ENCODE assay signal across 8 mouse cellular contexts in the genomic region with DNA sequence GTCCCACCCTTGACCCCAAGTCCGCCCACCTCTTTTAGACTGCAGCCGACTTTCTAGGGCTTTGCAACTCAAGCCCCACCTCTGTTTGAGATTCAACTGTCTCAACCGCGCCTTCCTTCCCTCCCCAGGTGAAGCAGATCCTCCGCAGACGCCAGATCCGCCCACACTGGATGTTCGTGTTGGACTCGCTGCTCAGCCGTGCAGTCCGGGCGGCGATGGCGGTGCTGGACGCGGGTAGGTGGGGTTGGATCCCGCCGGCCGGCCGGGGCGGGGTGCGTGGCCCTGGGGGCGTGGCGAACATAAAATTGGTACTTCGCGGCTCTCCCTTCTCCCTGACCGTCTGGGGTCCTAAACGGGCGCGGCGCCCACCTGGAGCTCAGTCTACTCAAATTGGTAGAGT. TPM values are rescaled to one million over a fixed set of nuclear protein-coding genes. Genes with fewer than 3 reads are reported as not detected.
DNase-seq lines count a peak whose midpoint lies in the region; ATAC-seq and TF ChIP-seq lines count a peak whose summit lies in the region.

No protein-coding gene starts in this region.

- TF ChIP-seq CTCF in ES-Bruce4 (IDR thresholded peaks at IDR 0.05; ENCODE audit: low read depth, low read length) = peak; percentile 0

- TF ChIP-seq POLR2A in ES-Bruce4 (IDR thresholded peaks at IDR 0.05; ENCODE audit: insufficient read depth, low read length) = no peak

- peak overlapping the region; percentile 6; the same call in 1 of the 2 replicates for H3K9ac ChIP-seq in ES-Bruce4 (ENCODE audit: low read depth, poor library complexity, severe bottlenecking)
- peak overlapping the region; percentile 44 for H3K9ac ChIP-seq in embryonic facial prominence, embryonic 12.5 days
- H3K9ac ChIP-seq in kidney, embryonic 15.5 days = 0 out of 2 replicates have a peak overlapping the region, but pooled peaks have one; percentile 41
- H3K9ac ChIP-seq in midbrain, embryonic 15.5 days = no peak overlapping the region

- DNase-seq in heart, adult 11 months = peak; percentile 92
- no peak for DNase-seq in heart, postnatal 14 days
- no peak for DNase-seq in right cerebral cortex, postnatal 14 days
- no peak for DNase-seq in frontal cortex, postnatal 25 days (ENCODE audit: low spot score in 2 of 2)

- no peaks in the 10 kb centered on the region for H3K4me1 ChIP-seq in ES-Bruce4 (ENCODE audit: control insufficient read depth, insufficient read depth, low read length)
- H3K4me1 ChIP-seq in embryonic facial prominence, embryonic 12.5 days = peaks cover 16% of the 10 kb centered on the region
- H3K4me1 ChIP-seq in kidney, embryonic 15.5 days = peaks cover 52% of the 10 kb centered on the region
- H3K4me1 ChIP-seq in midbrain, embryonic 15.5 days = peaks cover 11% of the 10 kb centered on the region

- H3K4me2 ChIP-seq in embryonic facial prominence, embryonic 12.5 days (replicated peaks) = peak overlapping the region; percentile 65
- peak overlapping the region; percentile 83 for H3K4me2 ChIP-seq in kidney, embryonic 15.5 days
- peak overlapping the region; percentile 51 for H3K4me2 ChIP-seq in midbrain, embryonic 15.5 days

- H3K27ac ChIP-seq in ES-Bruce4 (ENCODE audit: insufficient read depth, low read length) = no peak overlapping the region
- H3K27ac ChIP-seq in embryonic facial prominence, embryonic 12.5 days = no peak overlapping the region
- no peak overlapping the region for H3K27ac ChIP-seq in kidney, embryonic 15.5 days
- H3K27ac ChIP-seq in midbrain, embryonic 15.5 days = no peak overlapping the region

- H3K36me3 ChIP-seq in ES-Bruce4 (ENCODE audit: control insufficient read depth, insufficient read depth, low read length, poor library complexity, severe bottlenecking) = no peaks in the 10 kb centered on the region
- no peaks in the 10 kb centered on the region for H3K36me3 ChIP-seq in embryonic facial prominence, embryonic 12.5 days
- no peaks in the 10 kb centered on the region for H3K36me3 ChIP-seq in kidney, embryonic 15.5 days
- no peaks in the 10 kb centered on the region for H3K36me3 ChIP-seq in midbrain, embryonic 15.5 days (replicated peaks)

- ATAC-seq in embryonic facial prominence, embryonic 12.5 days (ENCODE audit: insufficient number of reproducible peaks, insufficient read depth, low FRiP score, low TSS enrichment) = no peak
- no peak for ATAC-seq in kidney, embryonic 15.5 days (replicated peaks; ENCODE audit: low FRiP score)
- no peak for ATAC-seq in midbrain, embryonic 15.5 days (replicated peaks)

- TF ChIP-seq EP300 in ES-Bruce4 (IDR thresholded peaks at IDR 0.05; ENCODE audit: insufficient read depth, low read depth, low read length) = no peak

- no peaks in the 10 kb centered on the region for H3K9me3 ChIP-seq in ES-Bruce4 (replicated peaks; ENCODE audit: control insufficient read depth, insufficient read depth, low read length, poor library complexity, severe bottlenecking)
- H3K9me3 ChIP-seq in embryonic facial prominence, embryonic 12.5 days = no peaks in the 10 kb centered on the region
- no peaks in the 10 kb centered on the region for H3K9me3 ChIP-seq in kidney, embryonic 15.5 days (replicated peaks)
- no peaks in the 10 kb centered on the region for H3K9me3 ChIP-seq in midbrain, embryonic 15.5 days

- WGBS in embryonic facial prominence, embryonic 12.5 days = 1% methylated on average over 28 of the region's 31 CpGs
- WGBS in kidney, embryonic 15.5 days = 3% methylated on average over 31 of the region's 31 CpGs
- 3% methylated on average over 29 of the region's 31 CpGs for WGBS in midbrain, embryonic 15.5 days

- H3K27me3 ChIP-seq in ES-Bruce4 (ENCODE audit: control insufficient read depth, insufficient read depth, low read length, poor library complexity, severe bottlenecking) = no peaks in the 10 kb centered on the region
- peaks cover 92% of the 10 kb centered on the region for H3K27me3 ChIP-seq in embryonic facial prominence, embryonic 12.5 days
- H3K27me3 ChIP-seq in kidney, embryonic 15.5 days = peaks cover 78% of the 10 kb centered on the region
- H3K27me3 ChIP-seq in midbrain, embryonic 15.5 days (replicated peaks) = peaks cover 70% of the 10 kb centered on the region

- intact Hi-C loops in heart, postnatal 14 days (cut with DNase I) = loop anchor here (2.0 to 5.0 kb wide), 3 partner anchors 39 to 242 kb away; partner anchors contain the start of genes Cd164l2 and Gpr3

- H3K4me3 ChIP-seq in ES-Bruce4 (ENCODE audit: low read depth, low read length) = peak overlapping the region; percentile 54
- peak overlapping the region; percentile 40 for H3K4me3 ChIP-seq in embryonic facial prominence, embryonic 12.5 days
- peak overlapping the region; percentile 43 for H3K4me3 ChIP-seq in kidney, embryonic 15.5 days (replicated peaks)
- H3K4me3 ChIP-seq in midbrain, embryonic 15.5 days = peak overlapping the region; percentile 29

RNA-seq across cellular contexts. Expression of gene Map3k6, which starts 10.6 kb away (rescaled TPM):
- total RNA-seq in heart, postnatal 14 days (2021) = 10 to 100 TPM; 22.4 to 22.5 TPM
- polyA plus RNA-seq in ES-Bruce4 (2011; ENCODE audit: insufficient read depth, insufficient read length, low read depth, missing spikeins) = 3.8 TPM in 2 replicates
- polyA plus RNA-seq in embryonic facial prominence, embryonic 12.5 days (2016; fragmentation: Nextera tagmentation; extraction: Ambion mirVana) = 2.6 and 2.7 TPM in 2 replicates
- 4.0 and 4.3 TPM in 2 replicates for polyA plus RNA-seq in kidney, embryonic 15.5 days (2015; fragmentation: Nextera tagmentation; extraction: Ambion mirVana)
- 1.6 and 2.0 TPM in 2 replicates for polyA plus RNA-seq in midbrain, embryonic 15.5 days (2015; fragmentation: Nextera tagmentation; extraction: Ambion mirVana)

RNA-seq across cellular contexts. Expression of gene Sytl1, which starts 11.7 kb away (rescaled TPM):
- total RNA-seq in heart, postnatal 14 days (2021) = 1 to 10 TPM in 1 of 2 experiments, under 1 TPM in 1; 0.84 to 2.4 TPM
- polyA plus RNA-seq in ES-Bruce4 (2011; ENCODE audit: insufficient read depth, insufficient read length, low read depth, missing spikeins) = 12.6 and 15.2 TPM in 2 replicates
- 2.3 and 2.8 TPM in 2 replicates for polyA plus RNA-seq in embryonic facial prominence, embryonic 12.5 days (2016; fragmentation: Nextera tagmentation; extraction: Ambion mirVana)
- 0.96 and 1.8 TPM in 2 replicates for polyA plus RNA-seq in kidney, embryonic 15.5 days (2015; fragmentation: Nextera tagmentation; extraction: Ambion mirVana)
- polyA plus RNA-seq in midbrain, embryonic 15.5 days (2015; fragmentation: Nextera tagmentation; extraction: Ambion mirVana) = 0.56 and 0.65 TPM in 2 replicates

RNA-seq across cellular contexts. Expression of gene Tmem222, which starts 26.4 kb away (rescaled TPM):
- total RNA-seq in heart, postnatal 14 days (2021) = 10 to 100 TPM; 25.1 to 27.0 TPM
- polyA plus RNA-seq in ES-Bruce4 (2011; ENCODE audit: insufficient read depth, insufficient read length, low read depth, missing spikeins) = 28.5 and 32.4 TPM in 2 replicates
- polyA plus RNA-seq in embryonic facial prominence, embryonic 12.5 days (2016; fragmentation: Nextera tagmentation; extraction: Ambion mirVana) = 80.2 and 81.8 TPM in 2 replicates
- polyA plus RNA-seq in kidney, embryonic 15.5 days (2015; fragmentation: Nextera tagmentation; extraction: Ambion mirVana) = 77.3 and 85.7 TPM in 2 replicates
- 118 and 120 TPM in 2 replicates for polyA plus RNA-seq in midbrain, embryonic 15.5 days (2015; fragmentation: Nextera tagmentation; extraction: Ambion mirVana)

RNA-seq across cellular contexts. Expression of gene Gpr3, which starts 38.9 kb away (rescaled TPM):
- under 1 TPM in 1 of 2 experiments, not detected in 1; 0.22 TPM for total RNA-seq in heart, postnatal 14 days (2021)
- polyA plus RNA-seq in ES-Bruce4 (2011; ENCODE audit: insufficient read depth, insufficient read length, low read depth, missing spikeins) = 0.26 and 0.52 TPM in 2 replicates
- polyA plus RNA-seq in embryonic facial prominence, embryonic 12.5 days (2016; fragmentation: Nextera tagmentation; extraction: Ambion mirVana) = 0.13 TPM in 1 of 2 replicates, not detected in the other
- polyA plus RNA-seq in kidney, embryonic 15.5 days (2015; fragmentation: Nextera tagmentation; extraction: Ambion mirVana) = 0.09 and 0.12 TPM in 2 replicates
- polyA plus RNA-seq in midbrain, embryonic 15.5 days (2015; fragmentation: Nextera tagmentation; extraction: Ambion mirVana) = 1.3 and 2.0 TPM in 2 replicates

RNA-seq across cellular contexts. Expression of gene Cd164l2, which starts 39.3 kb away (rescaled TPM):
- total RNA-seq in heart, postnatal 14 days (2021) = not detected
- polyA plus RNA-seq in ES-Bruce4 (2011; ENCODE audit: insufficient read depth, insufficient read length, low read depth, missing spikeins) = 9.6 and 12.4 TPM in 2 replicates
- polyA plus RNA-seq in embryonic facial prominence, embryonic 12.5 days (2016; fragmentation: Nextera tagmentation; extraction: Ambion mirVana) = 2.2 and 3.7 TPM in 2 replicates
- polyA plus RNA-seq in kidney, embryonic 15.5 days (2015; fragmentation: Nextera tagmentation; extraction: Ambion mirVana) = 7.8 and 8.2 TPM in 2 replicates
- polyA plus RNA-seq in midbrain, embryonic 15.5 days (2015; fragmentation: Nextera tagmentation; extraction: Ambion mirVana) = 3.0 and 5.0 TPM in 2 replicates
